Mouse (Mus musculus): ENCODE data around the gene Mlf2. TPM values are rescaled to one million over a fixed set of nuclear protein-coding genes. Genes with fewer than 3 reads are reported as not detected.
"Not testable (repeated sequence)": the region's sequence is repeated elsewhere in the genome, so short reads cannot be mapped to it uniquely, and the experiment has no call there.

Gene Mlf2
- 452 and 459 TPM in 2 replicates for polyA plus RNA-seq (2016; fragmentation: Nextera tagmentation; extraction: Ambion mirVana)

GRCm38 (mm10) chr6:124930754-124931524 is at the start of gene Mlf2:
Gene Mlf2 (plus strand): TSS chr6:124931386.
- WGBS: under 1% methylated on average over 48 of the region's 64 CpGs
- peak; percentile 92 for ATAC-seq (ENCODE audit: low FRiP score, low read depth)

GRCm38 (mm10) chr6:124881821-124882220 is 49.4 kb upstream of the Mlf2 start:
- no peak for ATAC-seq (ENCODE audit: low FRiP score, low read depth)
- no peak overlapping the region for H3K4me3 ChIP-seq
- 91% methylated on average over 9 of the region's 9 CpGs for WGBS
- no peak overlapping the region for H3K9ac ChIP-seq (replicated peaks)
- H3K27ac ChIP-seq (replicated peaks): no peak overlapping the region
- no peak overlapping the region for H3K4me2 ChIP-seq (replicated peaks)
- H3K4me1 ChIP-seq: no peaks in the 10 kb centered on the region
- no peaks in the 10 kb centered on the region for H3K9me3 ChIP-seq
- no peaks in the 10 kb centered on the region for H3K27me3 ChIP-seq
- H3K36me3 ChIP-seq: no peaks in the 10 kb centered on the region

More at GRCm38 (mm10) chr6:124930754-124931524, at the start of gene Mlf2:
- no peaks in the 10 kb centered on the region for H3K9me3 ChIP-seq
- H3K27me3 ChIP-seq: 0 out of 2 replicates have a peak, but pooled peaks cover 4% of the 10 kb centered on the region
- H3K9ac ChIP-seq (replicated peaks): peak within 1 kb of the TSS; percentile 98
- H3K27ac ChIP-seq (replicated peaks): peak within 1 kb of the TSS; percentile 96
- peaks cover 17% of the 10 kb centered on the region for H3K4me1 ChIP-seq
- H3K4me2 ChIP-seq (replicated peaks): peak within 1 kb of the TSS; percentile 91
- H3K4me3 ChIP-seq: peak within 1 kb of the TSS; percentile 95
- peaks cover 32% of the 10 kb centered on the region for H3K36me3 ChIP-seq

- Histone ChIP-seq H3K36me3 (no peaks in the 10 kb centered on the region), H3K9ac (replicated peaks) (no peak overlapping the region), H3K27me3 (no peaks in the 10 kb centered on the region), H3K27ac (replicated peaks) (no peak overlapping the region), H3K4me3 (no peak overlapping the region), H3K4me1 (no peaks in the 10 kb centered on the region), H3K9me3 (no peaks in the 10 kb centered on the region), H3K4me2 (replicated peaks) (no peak overlapping the region)
- 65% methylated on average over 10 of the region's 10 CpGs for WGBS
- no peak for ATAC-seq (ENCODE audit: low FRiP score, low read depth)
These were observed 47.8 kb upstream of the Mlf2 start for GRCm38 (mm10) chr6:124883351-124883750.

DNA sequence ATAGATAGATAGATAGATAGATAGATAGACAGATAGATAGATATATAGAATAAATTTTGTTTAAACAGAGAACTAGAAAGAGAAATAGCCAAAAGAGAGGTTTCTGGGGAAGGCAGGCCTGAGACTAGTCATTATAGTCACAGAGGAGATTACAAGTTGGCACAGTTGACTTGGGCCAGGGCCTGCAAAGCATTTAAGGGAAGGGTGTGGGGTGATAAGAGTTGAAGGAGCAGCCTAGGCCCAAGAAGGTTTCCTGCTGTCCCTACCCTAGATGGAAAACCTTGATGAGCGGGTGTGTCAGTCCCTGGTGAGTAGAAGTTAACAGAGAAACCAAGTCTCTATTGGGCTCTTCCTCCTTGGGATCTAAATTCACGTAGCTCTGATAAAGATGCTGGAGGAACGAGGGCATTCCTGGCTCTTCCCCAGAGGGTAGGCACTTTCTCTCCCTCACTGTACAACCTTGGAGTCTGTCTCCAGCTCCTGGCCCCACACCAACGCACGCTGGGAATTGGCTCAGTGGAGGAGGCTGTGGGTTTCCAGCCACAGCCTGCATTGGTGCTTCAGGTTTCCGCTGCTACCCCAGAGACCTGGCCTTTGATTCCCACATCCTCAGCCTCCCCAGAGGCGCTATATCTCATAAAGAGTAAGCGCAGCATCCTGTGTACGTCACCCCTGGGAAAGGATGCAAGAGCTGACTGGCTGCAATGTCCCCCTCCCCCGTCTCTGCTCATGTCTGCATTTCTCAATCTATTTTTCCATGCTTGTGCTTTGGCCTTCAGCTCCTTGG is 46.3 kb upstream of the Mlf2 start:
- Histone ChIP-seq H3K9ac (replicated peaks) (no peak overlapping the region), H3K9me3 (no peaks in the 10 kb centered on the region), H3K4me3 (no peak overlapping the region), H3K4me2 (replicated peaks) (no peak overlapping the region), H3K4me1 (no peaks in the 10 kb centered on the region), H3K36me3 (no peaks in the 10 kb centered on the region), H3K27ac (replicated peaks) (no peak overlapping the region), H3K27me3 (no peaks in the 10 kb centered on the region)
- no peak for ATAC-seq (ENCODE audit: low FRiP score, low read depth)
- 89% methylated on average over 10 of the region's 10 CpGs for WGBS

DNA sequence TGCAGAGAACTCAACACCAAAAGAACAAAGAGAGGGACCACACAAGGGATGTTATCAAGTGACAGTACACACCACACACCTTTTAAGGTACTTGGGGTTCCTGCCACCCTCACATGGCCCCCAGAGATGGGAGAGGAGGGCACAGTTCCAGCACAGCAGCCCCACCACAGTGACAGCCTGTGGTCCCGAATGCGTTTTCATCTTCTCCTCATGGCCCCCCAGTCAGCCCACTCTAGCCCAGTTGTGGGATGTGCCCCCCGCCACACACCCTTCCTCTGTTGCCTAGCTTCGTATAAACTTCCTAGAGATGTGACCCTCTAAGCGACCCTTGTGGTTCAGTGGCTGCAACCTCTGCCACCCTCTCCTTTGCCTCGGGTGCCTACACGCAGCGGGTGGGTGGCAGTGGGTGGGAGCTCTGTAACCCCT is 45.2 kb upstream of the Mlf2 start:
- H3K27me3 ChIP-seq: no peaks in the 10 kb centered on the region
- H3K4me3 ChIP-seq: no peak overlapping the region
- no peak overlapping the region for H3K4me2 ChIP-seq (replicated peaks)
- no peaks in the 10 kb centered on the region for H3K36me3 ChIP-seq
- H3K9ac ChIP-seq (replicated peaks): no peak overlapping the region
- H3K9me3 ChIP-seq: no peaks in the 10 kb centered on the region
- ATAC-seq (ENCODE audit: low FRiP score, low read depth): no peak
- no peak overlapping the region for H3K27ac ChIP-seq (replicated peaks)
- WGBS: 98% methylated on average over 8 of the region's 8 CpGs
- no peaks in the 10 kb centered on the region for H3K4me1 ChIP-seq

DNA sequence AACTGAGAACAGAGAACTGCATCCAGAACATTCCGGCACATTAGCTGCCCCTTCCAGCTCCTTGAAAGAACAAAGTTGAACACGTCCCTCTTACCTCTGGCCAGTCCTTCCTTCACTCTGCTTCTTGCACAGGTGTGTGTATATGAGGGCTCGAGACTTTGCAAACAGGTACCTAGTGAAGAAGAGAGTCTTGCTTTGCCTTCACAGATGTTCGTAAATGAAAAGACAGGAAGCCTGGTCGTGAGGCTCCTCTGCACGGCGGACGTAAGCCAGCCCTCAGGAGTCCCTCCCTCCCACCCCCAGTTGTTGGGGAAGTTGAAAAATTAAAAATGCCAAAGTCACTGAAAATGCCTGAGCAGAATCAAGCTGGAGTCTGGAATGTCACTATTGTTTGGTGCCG is 43.2 kb upstream of the Mlf2 start, which contains the start of gene Cd4:
Cd4 (minus strand) TSS at position 236 of the 400 bp plus-strand sequence.
- no peaks in the 10 kb centered on the region for H3K27me3 ChIP-seq
- no peaks in the 10 kb centered on the region for H3K9me3 ChIP-seq
- H3K9ac ChIP-seq (replicated peaks): no peak within 1 kb of the TSS
- ATAC-seq (ENCODE audit: low FRiP score, low read depth): no peak
- H3K4me2 ChIP-seq (replicated peaks): no peak within 1 kb of the TSS
- H3K4me1 ChIP-seq: no peaks in the 10 kb centered on the region
- H3K36me3 ChIP-seq: no peaks in the 10 kb centered on the region
- H3K27ac ChIP-seq (replicated peaks): no peak within 1 kb of the TSS
- no peak within 1 kb of the TSS for H3K4me3 ChIP-seq
- WGBS: 92% methylated on average over 9 of the region's 9 CpGs

GRCm38 (mm10) chr6:124888555-124889125 is 42.5 kb upstream of the Mlf2 start:
- H3K27me3 ChIP-seq: no peaks in the 10 kb centered on the region
- no peaks in the 10 kb centered on the region for H3K4me1 ChIP-seq
- no peak overlapping the region for H3K4me2 ChIP-seq (replicated peaks)
- no peaks in the 10 kb centered on the region for H3K9me3 ChIP-seq
- no peak overlapping the region for H3K4me3 ChIP-seq
- 88% methylated on average over 6 of the region's 6 CpGs for WGBS
- no peak overlapping the region for H3K9ac ChIP-seq (replicated peaks)
- H3K27ac ChIP-seq (replicated peaks): no peak overlapping the region
- no peaks in the 10 kb centered on the region for H3K36me3 ChIP-seq
- no peak for ATAC-seq (ENCODE audit: low FRiP score, low read depth)

GRCm38 (mm10) chr6:124890997-124891396 is 40.2 kb upstream of the Mlf2 start:
- H3K9ac ChIP-seq (replicated peaks): no peak overlapping the region
- no peak for ATAC-seq (ENCODE audit: low FRiP score, low read depth)
- no peak overlapping the region for H3K4me2 ChIP-seq (replicated peaks)
- 61% methylated on average over 6 of the region's 6 CpGs for WGBS
- H3K27me3 ChIP-seq: no peaks in the 10 kb centered on the region
- H3K36me3 ChIP-seq: no peaks in the 10 kb centered on the region
- H3K27ac ChIP-seq (replicated peaks): no peak overlapping the region
- H3K9me3 ChIP-seq: no peaks in the 10 kb centered on the region
- H3K4me3 ChIP-seq: no peak overlapping the region
- no peaks in the 10 kb centered on the region for H3K4me1 ChIP-seq

- not testable (repeated sequence) for ATAC-seq (ENCODE audit: low FRiP score, low read depth)
These were observed 37.1 kb upstream of the Mlf2 start for GRCm38 (mm10) chr6:124894113-124894512.

GRCm38 (mm10) chr6:124898359-124898758 is 32.8 kb upstream of the Mlf2 start:
- no peaks in the 10 kb centered on the region for H3K9me3 ChIP-seq
- no peaks in the 10 kb centered on the region for H3K27me3 ChIP-seq
- no peak overlapping the region for H3K9ac ChIP-seq (replicated peaks)
- WGBS: 45% methylated on average over 3 of the region's 3 CpGs
- peaks cover 5% of the 10 kb centered on the region; the same call in 1 of the 2 replicates for H3K4me1 ChIP-seq
- H3K27ac ChIP-seq (replicated peaks): no peak overlapping the region
- H3K4me3 ChIP-seq: no peak overlapping the region
- H3K36me3 ChIP-seq: no peaks in the 10 kb centered on the region
- ATAC-seq (ENCODE audit: low FRiP score, low read depth): no peak
- H3K4me2 ChIP-seq (replicated peaks): no peak overlapping the region

More at GRCm38 (mm10) chr6:124894113-124894512, 37.1 kb upstream of the Mlf2 start:
- not testable (repeated sequence) for H3K27me3 ChIP-seq; H3K27ac ChIP-seq (replicated peaks); H3K36me3 ChIP-seq; H3K4me1 ChIP-seq; H3K9me3 ChIP-seq; H3K4me2 ChIP-seq (replicated peaks); H3K9ac ChIP-seq (replicated peaks); H3K4me3 ChIP-seq
- WGBS: 89% methylated on average over 2 of the region's 2 CpGs

DNA sequence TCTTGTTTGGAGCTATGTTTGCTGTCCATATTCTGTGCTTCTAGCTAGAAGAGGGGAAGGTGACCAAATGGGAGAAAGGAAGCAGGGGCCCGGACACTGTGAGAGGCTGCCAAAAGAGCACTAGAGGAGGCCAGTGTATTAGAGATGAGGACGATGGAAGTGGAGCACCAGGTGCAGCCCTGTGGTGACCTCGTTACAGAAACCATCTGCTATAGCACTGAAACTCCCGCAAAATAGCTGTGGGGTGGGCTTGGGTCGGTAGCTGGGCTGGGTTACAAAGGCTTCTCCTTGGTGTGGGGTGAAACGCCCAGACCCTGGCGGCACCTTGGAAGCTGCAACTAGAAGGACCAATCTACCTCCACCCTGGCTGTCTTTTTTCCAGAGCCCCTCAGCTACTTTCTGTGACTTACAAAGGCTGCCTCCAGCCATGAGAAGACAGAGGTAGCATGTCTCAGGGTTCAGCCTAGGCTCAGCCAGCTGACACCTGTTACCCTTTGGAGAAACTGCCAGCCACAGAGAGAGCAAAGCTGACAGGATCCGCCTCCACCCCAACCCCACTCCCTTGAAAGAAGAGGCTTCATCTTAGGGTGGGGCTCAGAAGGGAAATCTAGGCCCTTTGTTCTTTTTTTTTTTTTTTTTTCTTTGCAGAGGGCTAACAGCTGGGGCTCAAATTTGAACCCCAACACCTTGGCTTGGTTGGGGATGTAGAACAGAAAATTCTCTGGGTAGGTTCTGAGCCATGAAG is 31.0 kb upstream of the Mlf2 start:
- Histone ChIP-seq H3K36me3 (no peaks in the 10 kb centered on the region), H3K9ac (replicated peaks) (no peak overlapping the region), H3K27ac (replicated peaks) (no peak overlapping the region), H3K9me3 (no peaks in the 10 kb centered on the region), H3K4me3 (no peak overlapping the region), H3K4me1 (peaks cover 22% of the 10 kb centered on the region), H3K27me3 (no peaks in the 10 kb centered on the region), H3K4me2 (replicated peaks) (no peak overlapping the region)
- WGBS: 62% methylated on average over 8 of the region's 8 CpGs
- no peak for ATAC-seq (ENCODE audit: low FRiP score, low read depth)

Data from midbrain, embryonic 12.5 days (tissue).